Mouse (Mus musculus) erythroid progenitor cell, adult 5-6 weeks (primary cell): ENCODE results near the gene Shq1. TPM values are rescaled to one million over a fixed set of nuclear protein-coding genes. Genes with fewer than 3 reads are reported as not detected.

Experiments
- ATAC-seq: replicated peaks from 2 replicates; pipeline ENCODE4 v1.8.0; 2016; ENCODE audit warnings: moderate number of reproducible peaks, mild to moderate bottlenecking, moderate TSS enrichment, inconsistent platforms; ENCODE audit not compliant: poor library complexity, low FRiP score, severe bottlenecking
- total RNA-seq, 2 experiments: library from RNA; stranded (forward) in 1 of 2; stranded (reverse) in 1 of 2; fragments of 150-400 nt in 1 of 2; fragments of 186-747, 209-891 nt in 1 of 2; gene quantifications; 2 replicates each; pipeline versions ENCODE4 v1.2.3 to v1.2.4; 2015 to 2017; ENCODE audit warnings: low replicate concordance in 2 of 2

Shq1 gene
- total RNA-seq, 2 experiments from 2014 or later = 0.30 to 1.7 TPM

GRCm38 (mm10) chr6:100609256-100609655 lies 61.7 kb downstream of the Shq1 start:
- no peak for ATAC-seq

- peak; percentile 80 for ATAC-seq
These were observed 62.5 kb downstream of the Shq1 start for GRCm38 (mm10) chr6:100608429-100608828.

- no peak for ATAC-seq
These were observed 64.2 kb downstream of the Shq1 start for GRCm38 (mm10) chr6:100606805-100607204.

GRCm38 (mm10) chr6:100603702-100604101 lies 67.3 kb downstream of the Shq1 start:
- no peak for ATAC-seq

GRCm38 (mm10) chr6:100601634-100602033 lies 69.3 kb downstream of the Shq1 start:
- no peak for ATAC-seq

GRCm38 (mm10) chr6:100593857-100594256 lies 77.1 kb downstream of the Shq1 start:
- no peak for ATAC-seq

GRCm38 (mm10) chr6:100592991-100593390 lies 78.0 kb downstream of the Shq1 start:
- ATAC-seq = no peak

- ATAC-seq = no peak
These were observed 80.4 kb downstream of the Shq1 start for GRCm38 (mm10) chr6:100590602-100591001.

- ATAC-seq = no peak
These were observed 82.1 kb downstream of the Shq1 start for GRCm38 (mm10) chr6:100588876-100589275.

GRCm38 (mm10) chr6:100586758-100587157 lies 84.2 kb downstream of the Shq1 start:
- ATAC-seq = no peak

GRCm38 (mm10) chr6:100581951-100582350 lies 89.0 kb downstream of the Shq1 start:
- ATAC-seq = no peak

- ATAC-seq = no peak
These were observed 89.9 kb downstream of the Shq1 start for GRCm38 (mm10) chr6:100581056-100581455.

GRCm38 (mm10) chr6:100577590-100577989 lies 93.4 kb downstream of the Shq1 start:
- ATAC-seq = no peak

GRCm38 (mm10) chr6:100576171-100576570 lies 94.8 kb downstream of the Shq1 start:
- no peak for ATAC-seq

GRCm38 (mm10) chr6:100566774-100567173 lies 104.2 kb downstream of the Shq1 start:
- ATAC-seq = no peak

- no peak for ATAC-seq
These were observed 106.4 kb downstream of the Shq1 start for GRCm38 (mm10) chr6:100564516-100564915.

- no peak for ATAC-seq
These were observed 107.2 kb downstream of the Shq1 start for GRCm38 (mm10) chr6:100563552-100564341.

- no peak for ATAC-seq
These were observed 108.0 kb downstream of the Shq1 start for GRCm38 (mm10) chr6:100562719-100563551.

GRCm38 (mm10) chr6:100558057-100558456 lies 112.9 kb downstream of the Shq1 start:
- no peak for ATAC-seq

- no peak for ATAC-seq
These were observed 128.6 kb downstream of the Shq1 start for GRCm38 (mm10) chr6:100542154-100542997.
